Mouse (Mus musculus) splenic B cell, adult 2 months (primary cell): ENCODE data around the gene Trim17.
"Not testable (repeated sequence)": the region's sequence is repeated elsewhere in the genome, so short reads cannot be mapped to it uniquely, and the experiment has no call there.

Experiments
- DNase-seq: peaks from one replicate; pipeline ENCODE4 v3.0.0-alpha.2; 2011; ENCODE audit warnings: low read depth, low spot score
- H3K27me3 ChIP-seq: 2 replicates; pipeline ENCODE4 v1.6.1; 2012; ENCODE audit warnings: mild to moderate bottlenecking, low read length, moderate library complexity, mixed read lengths; ENCODE audit not compliant: control insufficient read depth, poor library complexity, insufficient read depth, severe bottlenecking
- H3K36me3 ChIP-seq: 2 replicates; pipeline ENCODE4 v1.6.1; 2012; ENCODE audit warnings: mild to moderate bottlenecking, low read length, moderate library complexity, mixed read lengths; ENCODE audit not compliant: control insufficient read depth, poor library complexity, insufficient read depth, severe bottlenecking

The Trim17 gene

GRCm38 (mm10) chr11:58930254-58930653 lies 24.2 kb upstream of the Trim17 start:
- Histone ChIP-seq H3K27me3 (no peaks in the 10 kb centered on the region), H3K36me3 (peaks cover 4% of the 10 kb centered on the region; the same call in 1 of the 2 replicates)
- DNase-seq = no peak

GRCm38 (mm10) chr11:58931576-58931975 lies 22.9 kb upstream of the Trim17 start:
- no peaks in the 10 kb centered on the region for H3K27me3 ChIP-seq
- peaks cover 4% of the 10 kb centered on the region; the same call in 1 of the 2 replicates for H3K36me3 ChIP-seq
- DNase-seq = peak; percentile 58

GRCm38 (mm10) chr11:58937909-58938308 lies 16.6 kb upstream of the Trim17 start:
- no peaks in the 10 kb centered on the region for H3K27me3 ChIP-seq
- DNase-seq = no peak

GRCm38 (mm10) chr11:58938322-58939087 lies 16.0 kb upstream of the Trim17 start, which contains the start of gene Rnf187:
Gene Rnf187, minus strand, starts transcription at chr11:58938916.
- DNase-seq = peak; percentile 94
- peaks cover 2% of the 10 kb centered on the region; the same call in 1 of the 2 replicates for H3K36me3 ChIP-seq
- no peaks in the 10 kb centered on the region for H3K27me3 ChIP-seq

More at GRCm38 (mm10) chr11:58937909-58938308, 16.6 kb upstream of the Trim17 start:
- peaks cover 2% of the 10 kb centered on the region; the same call in 1 of the 2 replicates for H3K36me3 ChIP-seq

- no peaks in the 10 kb centered on the region for H3K27me3 ChIP-seq
- no peak for DNase-seq
- H3K36me3 ChIP-seq = peaks cover under 1% of the 10 kb centered on the region; the same call in 1 of the 2 replicates
Measured at GRCm38 (mm10) chr11:58939088-58939439, 15.4 kb upstream of the Trim17 start.

GRCm38 (mm10) chr11:58944136-58944535 lies 10.3 kb upstream of the Trim17 start:
- DNase-seq = no peak
- Histone ChIP-seq H3K36me3 (no peaks in the 10 kb centered on the region), H3K27me3 (no peaks in the 10 kb centered on the region)

- no peak for DNase-seq
- no peaks in the 10 kb centered on the region for H3K36me3 ChIP-seq
- no peaks in the 10 kb centered on the region for H3K27me3 ChIP-seq
Measured at GRCm38 (mm10) chr11:58947306-58947705, 7.2 kb upstream of the Trim17 start.

GRCm38 (mm10) chr11:58947798-58948528 lies 6.5 kb upstream of the Trim17 start:
- no peak for DNase-seq

GRCm38 (mm10) chr11:58948542-58949479 lies 5.7 kb upstream of the Trim17 start, which contains the start of gene Hist3h2ba:
Gene Hist3h2ba, plus strand, starts transcription at chr11:58948920.
- no peaks in the 10 kb centered on the region for H3K27me3 ChIP-seq
- DNase-seq = peak; percentile 87
- H3K36me3 ChIP-seq = no peaks in the 10 kb centered on the region

More at GRCm38 (mm10) chr11:58947798-58948528, 6.5 kb upstream of the Trim17 start:
- Histone ChIP-seq H3K36me3 (no peaks in the 10 kb centered on the region), H3K27me3 (no peaks in the 10 kb centered on the region)

- no peaks in the 10 kb centered on the region for H3K27me3 ChIP-seq
- DNase-seq = no peak
- no peaks in the 10 kb centered on the region for H3K36me3 ChIP-seq
Measured at GRCm38 (mm10) chr11:58949480-58950431, 4.7 kb upstream of the Trim17 start.

- Histone ChIP-seq H3K36me3 (no peaks in the 10 kb centered on the region), H3K27me3 (no peaks in the 10 kb centered on the region)
- DNase-seq = no peak
Measured at GRCm38 (mm10) chr11:58951210-58951609, 3.3 kb upstream of the Trim17 start.

- no peaks in the 10 kb centered on the region; the same call in 1 of the 2 replicates for H3K36me3 ChIP-seq
- no peaks in the 10 kb centered on the region for H3K27me3 ChIP-seq
- peak; percentile 44 for DNase-seq
Measured at GRCm38 (mm10) chr11:58953351-58954169, 925 bp upstream of the Trim17 start.

GRCm38 (mm10) chr11:58954170-58954419 lies 390 bp upstream of the Trim17 start:
- not testable (repeated sequence) for H3K27me3 ChIP-seq, H3K36me3 ChIP-seq, DNase-seq
